Mouse (Mus musculus) mature B cell (primary cell): Measurements from ENCODE around the gene Laptm4a.

Experiments used
- in situ Hi-C: fragments of 300-500 bp; cut with MboI; formaldehyde crosslinking; loops from 2 replicates; pipeline ENCODE4 v1.14.3; 2019

Gene Laptm4a

DNA sequence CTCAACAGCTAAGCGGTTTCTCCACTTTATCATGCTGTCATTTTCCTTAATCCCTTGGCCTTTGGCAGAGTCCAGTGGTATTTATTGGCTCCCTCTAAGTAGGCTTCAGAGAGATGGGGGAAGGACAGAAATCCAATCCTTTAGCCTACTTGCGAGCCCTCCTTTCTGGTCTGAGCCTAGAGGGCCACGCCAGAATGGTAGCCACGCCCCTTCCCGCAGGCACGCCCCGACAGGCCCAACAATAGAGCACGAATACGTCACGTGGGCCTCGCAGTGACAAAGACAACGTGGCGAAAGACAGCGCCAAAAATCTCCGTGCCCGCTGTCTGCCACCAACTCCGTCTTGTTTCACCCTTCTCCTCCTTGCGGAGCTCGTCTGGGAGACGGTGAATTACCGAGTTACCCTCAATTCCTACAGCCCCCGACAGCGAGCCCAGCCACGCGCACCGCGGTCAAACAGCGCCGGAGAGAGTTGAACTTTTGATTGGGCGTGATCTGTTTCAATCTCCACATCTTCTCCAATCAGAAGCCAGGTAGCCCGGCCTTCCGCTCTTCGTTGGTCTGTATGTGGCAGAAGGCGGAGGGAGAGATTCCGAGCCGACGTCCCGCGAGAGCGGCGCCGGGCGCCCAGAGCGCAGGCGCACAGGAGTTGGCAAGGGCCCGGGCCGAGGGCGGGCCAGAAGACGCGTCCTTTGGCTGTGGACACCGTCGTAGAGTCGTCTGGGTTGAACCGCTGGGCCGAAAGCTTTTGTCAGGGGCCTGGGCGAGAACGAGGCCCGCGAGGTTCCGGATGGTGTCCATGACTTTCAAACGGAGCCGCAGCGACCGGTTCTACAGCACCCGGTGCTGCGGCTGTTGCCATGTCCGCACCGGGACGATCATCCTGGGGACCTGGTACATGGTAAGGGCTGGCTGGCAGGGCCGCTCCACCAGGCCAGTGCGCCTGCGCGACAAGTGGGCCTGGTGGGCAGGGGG, at the start of gene Laptm4a:
Gene Laptm4a, plus strand, starts transcription at position 271 of the 975 bp plus-strand sequence.
- in situ Hi-C loops = no loop called here

DNA sequence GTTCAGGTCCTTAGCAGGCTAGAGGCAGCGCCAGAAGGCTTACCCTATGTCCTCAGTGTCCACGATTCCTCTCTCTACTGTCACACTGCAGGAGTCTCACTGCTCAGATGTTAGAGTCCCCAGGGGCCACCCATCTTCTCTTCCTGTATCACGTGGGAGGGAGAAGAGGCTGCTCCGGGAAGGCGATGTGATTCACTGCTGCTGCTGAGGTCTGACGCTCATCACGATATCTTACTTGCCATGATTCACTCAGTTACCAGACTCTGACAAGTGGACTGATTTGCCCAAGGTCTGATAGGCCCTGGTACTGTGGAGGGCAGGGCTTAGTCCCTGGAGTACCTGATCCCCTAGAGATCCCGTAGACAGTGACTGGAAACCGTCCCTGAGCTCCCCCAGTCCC, 45.9 kb upstream of the Laptm4a start:
- in situ Hi-C loops = no loop called here

DNA sequence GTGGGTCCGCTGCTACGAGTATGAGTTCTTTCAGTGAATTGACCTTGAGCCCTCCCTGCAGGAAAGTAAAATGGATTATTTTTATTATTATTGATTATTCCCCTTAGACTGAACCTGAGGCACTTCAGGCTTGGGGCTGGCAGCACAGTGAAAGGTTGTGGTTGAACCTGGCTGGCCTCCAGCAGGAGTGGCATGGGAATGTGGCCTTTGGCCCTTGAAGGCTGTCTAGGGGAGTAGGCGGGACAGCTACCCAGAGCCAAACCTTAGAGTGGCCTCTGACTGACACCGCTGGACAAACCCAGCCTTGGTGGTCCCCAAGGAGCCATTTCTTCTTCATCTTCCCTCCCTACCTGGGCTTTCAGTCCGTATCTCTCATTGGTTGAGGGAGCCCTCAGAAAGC, 44.6 kb upstream of the Laptm4a start:
- in situ Hi-C loops = no loop called here

DNA sequence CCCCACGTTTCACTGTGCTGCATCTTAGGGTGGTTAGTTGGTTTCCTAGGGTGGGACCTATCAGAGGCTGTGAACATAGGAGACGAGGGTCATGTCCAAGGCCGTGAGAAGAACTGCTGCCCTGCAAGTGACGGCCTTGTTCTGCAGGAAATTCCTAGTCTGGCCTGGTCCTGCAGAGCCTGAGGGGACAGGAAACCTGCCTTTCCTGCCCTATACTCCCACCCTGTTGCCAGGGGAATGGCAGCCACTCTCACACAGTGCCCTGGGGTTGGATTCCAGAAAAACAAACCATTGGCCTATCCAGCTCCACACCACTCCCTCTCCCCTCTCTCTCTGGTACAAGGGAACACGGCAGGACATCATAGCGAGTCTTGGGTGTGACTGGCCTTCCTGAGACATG, 44.1 kb upstream of the Laptm4a start:
- in situ Hi-C loops = no loop called here

DNA sequence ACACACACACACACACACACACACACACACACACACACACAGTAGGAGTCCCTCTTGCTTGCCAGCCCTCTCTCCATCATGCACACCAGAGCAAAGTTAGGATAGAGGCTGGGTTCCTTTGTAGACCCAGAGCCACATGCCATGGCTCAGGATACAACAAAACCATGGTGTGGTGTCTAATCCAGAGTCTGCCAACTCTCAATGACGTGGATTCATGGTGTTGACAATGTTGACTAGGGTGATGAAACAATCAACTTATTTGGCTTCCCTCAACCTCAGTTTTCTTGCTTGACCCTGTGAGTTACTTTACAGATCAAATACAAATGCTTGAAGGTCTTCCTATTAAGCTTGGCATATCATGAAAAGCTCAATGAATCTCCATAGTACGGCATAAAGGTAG, 42.7 kb upstream of the Laptm4a start:
- in situ Hi-C loops = no loop called here

DNA sequence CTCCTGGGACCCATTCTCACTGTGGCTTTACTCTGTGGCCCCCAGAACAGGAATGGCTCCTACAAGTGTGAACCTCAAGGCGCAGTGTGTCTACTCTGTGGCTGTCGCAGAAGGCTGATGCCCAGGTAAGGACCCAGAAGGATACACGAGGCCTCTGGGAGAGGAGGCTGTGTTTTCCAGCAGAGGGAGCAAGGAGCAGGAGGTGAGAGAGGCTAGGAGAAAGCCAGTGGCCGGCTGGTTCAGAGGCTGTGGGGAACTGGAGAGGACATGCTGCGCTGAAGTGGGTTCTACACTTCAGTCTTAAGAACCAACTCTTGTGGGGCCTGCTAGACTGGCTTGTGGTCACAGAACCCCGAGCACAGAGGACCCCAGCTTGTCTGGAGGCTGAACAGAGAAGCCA, 42.1 kb upstream of the Laptm4a start:
- in situ Hi-C loops = no loop called here

DNA sequence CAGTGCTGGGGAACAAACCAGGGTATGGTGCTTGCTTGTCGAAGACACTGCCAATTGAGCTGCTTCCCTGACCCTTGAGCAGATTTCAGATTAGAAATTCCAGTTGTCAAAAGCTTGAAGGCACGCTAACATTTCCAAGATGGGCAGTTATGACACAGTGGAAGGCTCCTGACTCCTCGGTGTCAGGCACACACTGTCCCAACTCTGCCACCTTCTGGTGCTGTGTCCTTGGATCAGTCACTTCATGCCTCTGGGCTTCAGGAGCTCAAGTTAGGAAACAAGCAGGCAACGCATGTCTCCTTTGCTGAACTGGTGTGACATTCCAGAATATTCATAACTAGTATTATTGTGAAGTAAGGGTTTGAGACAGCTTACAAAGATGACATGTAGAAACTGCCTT, 39.7 kb upstream of the Laptm4a start:
- in situ Hi-C loops = no loop called here

DNA sequence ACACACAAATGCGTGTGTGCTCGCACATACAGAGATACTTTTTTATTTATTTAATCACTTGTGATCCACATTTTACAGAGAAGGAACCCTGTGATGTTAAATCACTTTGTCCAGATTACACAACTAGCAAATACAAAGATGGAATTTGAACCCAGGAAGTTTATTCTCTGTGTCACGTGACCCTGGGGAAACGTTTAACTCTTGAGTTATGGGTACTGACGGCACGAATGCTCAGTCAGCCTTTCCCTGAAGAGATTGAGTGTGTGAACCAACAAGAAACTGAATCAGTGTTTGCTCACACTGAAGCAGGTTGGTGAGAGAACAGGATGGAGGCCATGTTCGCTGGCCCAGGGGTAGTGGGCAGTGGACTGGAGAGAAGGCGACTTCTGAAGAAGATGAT, 39.1 kb upstream of the Laptm4a start:
- in situ Hi-C loops = no loop called here

DNA sequence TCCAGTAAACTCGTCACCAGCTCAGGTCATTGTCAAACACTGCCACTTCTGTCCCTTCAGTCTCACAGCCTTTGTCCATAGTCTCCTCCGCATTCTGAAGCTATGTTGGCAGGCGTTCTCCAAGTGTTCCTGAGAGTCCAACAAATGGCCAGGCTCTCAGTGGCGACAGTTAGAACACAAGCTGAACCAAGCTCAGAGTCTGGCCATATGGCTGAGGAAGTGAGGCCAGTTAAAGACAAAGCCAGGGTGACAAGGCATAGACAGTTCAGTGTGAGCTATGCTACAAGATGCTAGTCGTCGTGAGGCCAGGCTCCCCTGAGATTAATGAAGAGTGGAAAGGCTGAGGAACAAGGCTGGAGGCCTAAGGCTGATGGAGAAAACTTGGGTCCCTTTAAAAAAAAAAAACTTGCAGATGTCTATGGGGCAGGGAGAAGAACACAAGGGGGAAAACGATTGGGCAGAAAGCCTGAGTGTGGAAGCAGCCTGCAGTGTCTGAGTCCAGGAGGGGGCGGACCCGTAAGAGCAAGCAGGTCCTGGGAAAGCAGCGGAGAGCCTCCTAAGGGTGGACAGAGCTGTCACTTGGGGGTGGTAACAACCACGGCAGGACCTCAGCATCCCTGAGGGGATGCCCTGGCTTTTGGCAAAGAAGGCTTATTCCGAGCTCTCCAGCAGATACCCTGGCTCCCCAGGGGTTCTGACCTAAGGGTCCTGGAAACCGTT, 36.9 kb upstream of the Laptm4a start:
- in situ Hi-C loops = no loop called here

DNA sequence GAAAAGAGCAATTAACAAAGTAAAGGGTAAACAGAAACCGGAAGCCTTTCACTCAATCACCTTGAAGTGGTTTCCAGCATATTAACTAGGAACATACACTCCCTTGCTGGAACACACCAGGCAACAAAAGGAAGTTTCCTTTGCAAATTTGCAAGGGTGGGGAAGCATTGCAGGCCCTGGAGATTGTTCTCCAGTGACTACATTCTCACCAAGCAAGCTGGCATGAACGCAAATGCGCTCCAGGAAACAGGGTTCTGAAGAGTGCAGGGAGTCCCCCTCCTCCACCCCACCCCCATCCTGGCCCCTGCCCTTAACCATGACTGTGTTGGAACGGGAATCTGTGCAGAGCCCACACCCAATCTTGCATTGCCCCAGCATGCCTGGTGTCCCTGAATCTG, 36.3 kb upstream of the Laptm4a start:
- in situ Hi-C loops = no loop called here

DNA sequence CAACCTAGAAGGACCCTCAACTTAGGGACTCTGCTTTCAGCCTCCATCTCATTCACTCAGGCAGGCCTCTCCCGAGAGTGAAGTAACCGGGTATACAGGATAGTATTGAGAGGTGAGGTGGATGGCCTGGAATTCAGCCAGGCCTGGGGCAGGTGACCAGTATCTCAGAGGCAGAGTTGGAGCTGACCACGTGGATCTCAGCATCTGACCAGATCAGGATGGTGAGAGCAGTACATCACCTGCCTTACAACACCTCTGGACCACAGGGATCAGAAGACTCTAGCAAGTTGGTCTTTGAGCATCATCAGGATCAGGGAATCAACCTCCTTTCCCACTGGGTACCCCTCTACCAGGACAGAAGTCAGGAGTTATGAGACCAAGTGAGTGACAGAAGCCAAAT, 35.5 kb upstream of the Laptm4a start:
- in situ Hi-C loops = no loop called here

DNA sequence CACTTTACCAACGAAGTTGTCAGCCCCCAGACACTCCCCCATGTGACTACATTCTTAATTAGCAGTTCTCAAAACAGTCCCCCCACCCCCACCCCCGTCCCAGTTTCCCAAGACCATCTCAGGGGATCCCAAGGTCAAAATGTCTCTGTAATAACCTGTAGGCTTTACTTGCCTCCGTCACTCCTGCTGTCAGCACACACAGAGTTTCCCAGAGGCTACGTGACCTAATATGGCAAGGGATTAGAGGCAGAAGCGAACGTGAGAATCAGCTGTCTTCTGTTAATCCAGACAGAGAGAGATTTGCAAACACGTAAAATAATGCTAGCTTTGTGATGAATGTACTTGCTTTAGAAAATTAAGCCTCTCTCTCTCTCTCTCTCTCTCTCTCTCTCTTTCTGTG, 33.0 kb upstream of the Laptm4a start:
- in situ Hi-C loops = no loop called here

DNA sequence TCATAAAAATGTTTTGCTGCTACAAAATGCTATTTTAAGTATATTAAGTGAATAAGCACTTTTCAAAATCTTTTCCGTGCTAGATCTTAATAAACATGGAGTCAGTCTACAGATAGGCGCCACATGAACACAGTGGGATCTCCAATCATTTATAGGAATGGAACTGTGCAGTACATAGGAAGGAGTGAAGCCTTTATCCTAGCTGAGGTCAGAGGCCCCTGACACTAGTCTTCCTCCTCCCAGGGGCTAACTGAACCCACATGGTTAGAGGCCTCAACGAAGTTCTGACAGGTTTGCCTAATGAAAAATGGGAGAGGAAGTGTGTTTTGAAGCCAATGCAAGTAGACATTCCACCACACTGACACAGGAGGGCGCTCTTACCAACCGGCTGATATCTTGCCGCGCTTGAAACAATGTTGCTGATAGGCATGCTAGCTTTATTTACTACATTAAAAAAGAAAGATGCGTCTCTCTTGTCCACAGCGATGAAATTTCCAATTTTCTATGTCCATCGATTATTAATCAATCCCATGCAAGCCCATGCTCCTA, 32.3 kb upstream of the Laptm4a start:
- in situ Hi-C loops = no loop called here

DNA sequence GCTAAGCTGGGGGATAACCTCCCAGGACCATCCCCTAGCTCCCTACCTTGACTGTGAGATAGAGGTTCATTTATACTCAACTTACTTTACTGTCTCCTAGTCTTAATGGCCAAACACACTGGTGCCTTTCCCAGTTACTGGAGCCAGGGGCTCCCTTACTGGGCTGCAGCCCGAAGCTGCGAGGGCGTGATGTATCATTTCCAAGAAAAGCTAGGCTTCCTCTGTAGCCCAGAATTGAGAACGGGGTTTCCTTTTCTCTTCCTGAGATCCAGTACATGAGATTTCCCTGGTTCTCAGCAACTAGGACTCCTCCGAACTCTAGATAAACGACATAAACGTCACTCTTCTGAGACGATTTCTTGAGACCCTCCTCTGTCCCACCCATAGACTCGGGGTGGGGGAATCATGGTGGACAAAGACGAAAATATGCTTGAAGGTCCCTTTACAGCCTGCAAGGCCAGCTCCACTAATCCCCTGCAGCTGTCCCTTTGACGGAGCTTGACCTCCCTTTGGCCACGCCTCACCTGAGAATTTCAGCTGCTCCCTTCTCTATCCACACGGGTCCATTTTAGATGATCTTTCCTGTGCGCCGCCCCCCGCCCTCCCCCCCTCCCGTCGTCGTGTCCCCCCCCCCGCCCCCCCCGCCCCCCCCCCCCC, 28.5 kb upstream of the Laptm4a start:
- in situ Hi-C loops = loop anchor here (5.0 kb wide), 1 partner anchor 114 kb away; no protein-coding TSS in a partner anchor

DNA sequence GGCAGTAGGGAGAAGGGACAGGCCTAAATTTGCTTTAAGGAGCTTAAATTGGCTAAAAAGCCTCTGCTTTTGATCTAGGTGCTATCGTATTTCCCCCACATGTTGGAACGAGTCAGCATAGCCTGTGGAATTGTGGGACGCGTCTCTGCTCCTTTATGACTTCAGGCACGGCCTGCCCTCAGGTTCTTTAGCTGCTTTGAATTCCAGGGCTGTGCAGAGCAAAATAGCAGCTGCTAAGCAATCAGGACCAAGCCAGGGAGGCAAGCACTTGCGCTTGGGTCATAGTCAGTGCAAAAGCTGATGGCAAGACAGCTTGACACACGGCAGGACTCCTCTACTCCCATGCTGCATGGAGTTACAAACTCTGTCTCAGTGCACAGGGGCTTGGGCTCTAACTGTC, 24.3 kb upstream of the Laptm4a start:
- in situ Hi-C loops = no loop called here

DNA sequence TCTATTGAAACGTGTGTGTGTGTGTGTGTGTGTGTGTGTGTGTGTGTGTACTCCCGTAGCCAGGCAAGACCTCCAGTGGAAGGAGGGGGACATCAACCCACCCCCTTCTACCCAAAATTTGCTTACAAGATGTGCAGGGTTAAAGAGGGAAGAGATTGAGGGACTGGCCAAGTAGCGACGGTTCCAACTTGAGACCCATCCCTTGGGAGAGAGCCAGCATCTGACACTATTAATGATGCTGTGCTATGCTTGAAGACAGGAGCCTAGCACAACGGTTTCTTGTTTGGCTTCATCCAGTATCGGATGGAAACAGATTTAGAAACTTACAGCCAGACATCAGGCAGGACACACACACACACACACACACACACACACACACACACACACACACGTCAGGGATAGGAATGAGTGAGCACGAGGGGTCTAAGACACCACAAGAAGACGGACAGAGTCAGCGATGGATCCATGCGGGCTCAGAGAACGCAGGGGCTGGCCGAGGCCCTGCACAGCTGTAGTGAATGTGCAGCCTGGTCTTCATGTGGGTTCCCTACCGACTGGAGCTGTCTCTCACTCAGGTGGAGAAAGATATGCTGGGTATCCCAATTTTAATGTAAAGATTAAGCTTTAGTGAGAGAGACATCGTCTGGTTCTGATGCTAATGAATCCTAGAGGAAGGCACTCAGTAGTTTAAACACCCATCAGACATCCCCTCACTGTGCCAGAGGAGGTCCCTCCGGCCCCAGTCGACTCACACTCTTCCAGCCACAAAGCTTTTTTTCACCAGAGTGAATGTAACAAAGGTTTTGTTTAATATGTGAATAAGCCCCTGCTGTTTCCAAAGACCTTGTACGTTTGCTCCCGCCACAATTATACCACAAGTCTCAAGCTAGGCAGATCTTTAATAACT, 22.3 kb upstream of the Laptm4a start:
- in situ Hi-C loops = no loop called here

DNA sequence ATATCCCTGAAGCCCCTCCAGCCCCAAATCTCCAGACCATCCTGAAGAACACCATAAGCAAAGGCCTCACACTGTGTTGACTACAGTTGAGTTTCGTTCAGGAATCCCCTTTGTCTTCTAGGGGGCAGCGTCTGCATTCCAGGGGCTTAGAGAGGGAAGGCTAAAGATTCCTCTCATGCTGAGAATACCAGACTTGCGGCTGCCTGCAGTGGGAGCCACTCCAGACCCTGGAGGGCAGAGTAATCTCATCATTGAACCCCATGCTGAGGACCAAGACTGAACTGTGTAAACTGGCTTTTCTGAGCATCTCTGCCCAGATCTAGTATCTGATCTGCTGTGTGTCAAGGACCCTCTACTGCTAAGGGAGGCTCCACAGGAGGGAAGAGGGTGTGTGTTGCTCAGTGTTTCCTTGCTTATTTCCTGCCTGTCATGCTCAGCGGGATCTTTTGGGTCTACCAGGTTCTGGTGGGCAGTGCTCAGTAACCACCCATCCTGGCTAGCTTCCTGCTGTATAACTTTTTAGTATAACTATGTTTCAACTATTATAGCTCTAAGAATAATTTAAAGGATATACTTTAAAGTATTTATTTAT, 21.3 kb upstream of the Laptm4a start:
- in situ Hi-C loops = no loop called here

DNA sequence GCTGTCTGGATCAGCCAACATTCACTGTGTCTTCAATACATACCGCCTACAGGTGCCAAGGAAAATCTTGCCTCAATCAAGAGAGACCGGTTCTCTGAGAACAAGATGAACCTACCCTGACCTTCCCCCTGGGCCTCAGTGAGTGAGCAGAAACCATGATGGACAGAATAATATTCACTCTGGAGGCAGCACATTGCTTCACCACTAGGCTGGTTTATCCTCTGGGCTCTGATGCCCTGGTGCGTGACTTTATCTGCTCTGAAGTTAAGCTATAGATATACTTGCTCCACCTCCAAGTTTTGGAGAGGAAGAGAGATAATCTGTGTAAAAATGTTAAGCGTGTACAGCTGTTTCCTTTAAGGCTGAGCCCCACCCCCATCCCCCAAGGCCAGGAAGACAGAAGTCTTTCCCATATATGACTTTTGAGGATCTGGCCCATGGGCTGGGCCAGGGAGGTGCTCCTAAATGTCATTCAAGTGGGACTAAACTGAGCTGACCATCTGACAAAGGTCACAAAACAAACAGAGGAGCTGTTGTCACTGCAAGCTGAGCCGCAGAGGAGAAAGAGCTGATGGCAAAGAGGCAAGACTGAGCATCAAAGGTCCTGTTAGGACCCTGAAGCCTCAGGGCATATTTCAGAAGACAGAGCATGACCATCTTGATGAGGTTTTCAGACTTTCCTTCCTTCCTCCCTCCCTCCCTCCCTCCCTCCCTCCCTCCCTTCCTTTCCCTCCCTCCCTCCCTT, 20.4 kb upstream of the Laptm4a start:
- in situ Hi-C loops = no loop called here

DNA sequence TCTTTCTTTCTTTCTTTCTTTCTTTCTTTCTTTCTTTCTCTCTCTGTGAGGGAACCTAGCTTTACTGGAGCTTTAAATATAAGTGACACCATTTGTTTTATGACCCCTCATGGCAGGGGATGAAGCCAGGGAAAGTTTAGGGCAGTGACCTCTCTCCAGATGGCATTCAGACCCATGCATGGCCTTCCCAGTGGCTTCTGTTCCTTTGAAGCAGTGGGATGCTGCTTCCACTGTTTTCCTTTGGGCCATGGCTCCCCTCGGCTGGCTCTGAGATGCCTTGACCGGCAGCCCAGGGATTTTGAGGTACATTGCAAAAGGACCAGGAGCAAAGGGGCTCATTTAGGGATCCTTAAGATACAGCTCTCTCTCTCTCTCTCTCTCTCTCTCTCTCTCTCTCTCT, 19.5 kb upstream of the Laptm4a start:
- in situ Hi-C loops = no loop called here

DNA sequence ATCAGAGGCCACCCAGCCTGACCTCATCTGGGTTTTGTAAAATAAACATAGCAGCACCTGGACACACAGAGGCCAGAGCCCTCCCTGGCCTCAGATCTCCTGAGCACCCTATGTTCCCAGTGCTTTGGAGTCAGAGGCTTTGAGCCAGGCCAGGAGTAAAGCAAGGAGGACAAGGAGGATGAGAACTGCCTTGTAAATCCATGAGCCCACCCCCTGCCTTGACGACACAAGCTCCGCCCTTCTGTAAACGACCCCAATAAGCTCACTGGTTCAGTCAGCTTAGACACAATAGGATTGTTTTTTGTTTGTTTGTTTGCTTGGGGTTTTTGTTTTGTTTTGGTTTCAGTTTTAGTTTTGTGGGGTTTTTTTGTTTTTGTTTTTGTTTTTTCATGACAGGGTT, 19.0 kb upstream of the Laptm4a start:
- in situ Hi-C loops = no loop called here
